Mouse (Mus musculus) bone marrow, adult 2 months (tissue): ENCODE data around the gene Rab8a. TPM values are rescaled to one million over a fixed set of nuclear protein-coding genes. Genes with fewer than 3 reads are reported as not detected.

Source experiments
- H3K27ac ChIP-seq: fragments of 200-500 bp; 2 replicates; pipeline ENCODE4 v1.5.1; 2012; ENCODE audit warnings: low read depth, mild to moderate bottlenecking, control low read depth, inconsistent platforms, low read length; ENCODE audit not compliant: control insufficient read depth, poor library complexity, insufficient read depth
- H3K4me1 ChIP-seq: fragments of 200-500 bp; 2 replicates; pipeline ENCODE4 v1.6.1; 2011; ENCODE audit warnings: low read length; ENCODE audit not compliant: control insufficient read depth, insufficient read depth
- H3K4me3 ChIP-seq: fragments of 200-500 bp; replicated peaks from 2 replicates; pipeline ENCODE3; 2011; ENCODE audit warnings: mild to moderate bottlenecking, low read depth, low read length, control low read depth; ENCODE audit not compliant: control insufficient read depth
- CTCF ChIP-seq: fragments of 200-500 bp; IDR thresholded peaks from 2 replicates; pipeline ENCODE4 v1.5.1; 2011; ENCODE audit warnings: low read length, control low read depth; ENCODE audit not compliant: control insufficient read depth, insufficient read depth
- POLR2A ChIP-seq: fragments of 200-500 bp; IDR thresholded peaks from 2 replicates; pipeline ENCODE4 v1.6.1; 2011; ENCODE audit warnings: low read depth, mild to moderate bottlenecking, control low read depth, low read length, borderline replicate concordance; ENCODE audit not compliant: control insufficient read depth
- WGBS: fragments of 180-500 bp; shearing (Covaris S2); methylation state at CpG from one replicate; pipeline ENCODE4 v1.1.7; 2018; 5-methylcytosine and 5-hydroxymethylcytosine counted together
- polyA plus RNA-seq: library from polyadenylated mRNA; stranded (reverse); fragments of >200 nt; gene quantifications from 2 replicates; pipeline ENCODE4 v1.2.4, GENCODE M21; 2011; ENCODE audit warnings: low replicate concordance; ENCODE audit not compliant: missing spikeins, insufficient read depth, insufficient read length

The Rab8a gene
- polyA plus RNA-seq, 1 experiment = 38.5 TPM

GRCm38 (mm10) chr8:72177346-72177925 is 16.4 kb downstream of the Rab8a start:
- WGBS = 64% methylated on average over 5 of the region's 5 CpGs
- TF ChIP-seq POLR2A (no peak), CTCF (peak; percentile 79)
- Histone ChIP-seq H3K4me3 (no peak overlapping the region), H3K4me1 (peaks cover 1% of the 10 kb centered on the region; the same call in 1 of the 2 replicates), H3K27ac (no peak overlapping the region)

- TF ChIP-seq POLR2A (no peak), CTCF (no peak)
- Histone ChIP-seq H3K27ac (peak overlapping the region; percentile 91), H3K4me3 (no peak overlapping the region), H3K4me1 (peaks cover 10% of the 10 kb centered on the region)
- 10% methylated on average over 2 of the region's 2 CpGs for WGBS
Measured at GRCm38 (mm10) chr8:72183554-72184202, 22.7 kb downstream of the Rab8a start.

- no peak overlapping the region for H3K27ac ChIP-seq
- H3K4me1 ChIP-seq = peaks cover 12% of the 10 kb centered on the region
- WGBS = 85% methylated on average over 2 of the region's 2 CpGs
- no peak overlapping the region for H3K4me3 ChIP-seq
- TF ChIP-seq CTCF (no peak), POLR2A (no peak)
Measured at GRCm38 (mm10) chr8:72187793-72188331, 26.9 kb downstream of the Rab8a start.

- H3K27ac ChIP-seq = peak within 1 kb of the TSS; percentile 92
- 15% methylated on average over 12 of the region's 12 CpGs for WGBS
- H3K4me3 ChIP-seq = peak within 1 kb of the TSS; percentile 90
Measured at GRCm38 (mm10) chr8:72189417-72190214, 28.6 kb downstream of the Rab8a start, which contains the start of gene Hsh2d. TSS of gene Hsh2d (plus strand) at chr8:72189638.

GRCm38 (mm10) chr8:72190215-72190539 is 29.2 kb downstream of the Rab8a start:
- 8% methylated on average over 2 of the region's 2 CpGs for WGBS
- H3K4me3 ChIP-seq = peak overlapping the region; percentile 90
- H3K4me1 ChIP-seq = peaks cover 5% of the 10 kb centered on the region
- TF ChIP-seq POLR2A (peak; percentile 25; the same call in 1 of the 2 replicates), CTCF (no peak; the same call in 1 of the 2 replicates)
- H3K27ac ChIP-seq = peak overlapping the region; percentile 92

More at GRCm38 (mm10) chr8:72189417-72190214, 28.6 kb downstream of the Rab8a start, which contains the start of gene Hsh2d:
- H3K4me1 ChIP-seq = peaks cover 5% of the 10 kb centered on the region
- TF ChIP-seq CTCF (peak; percentile 59), POLR2A (no peak)

GRCm38 (mm10) chr8:72192065-72192464 is 31.1 kb downstream of the Rab8a start:
- no peak overlapping the region for H3K4me3 ChIP-seq
- TF ChIP-seq CTCF = no peak
- no peak for TF ChIP-seq POLR2A
- H3K27ac ChIP-seq = no peak overlapping the region
- peaks cover 5% of the 10 kb centered on the region for H3K4me1 ChIP-seq

GRCm38 (mm10) chr8:72197997-72198396 is 37.0 kb downstream of the Rab8a start:
- no peak for TF ChIP-seq CTCF
- TF ChIP-seq POLR2A = no peak
- 81% methylated on average over 8 of the region's 8 CpGs for WGBS
- Histone ChIP-seq H3K4me3 (no peak overlapping the region), H3K4me1 (peaks cover 1% of the 10 kb centered on the region; the same call in 1 of the 2 replicates), H3K27ac (no peak overlapping the region)

GRCm38 (mm10) chr8:72208582-72208981 is 47.6 kb downstream of the Rab8a start:
- Histone ChIP-seq H3K4me3 (no peak overlapping the region), H3K27ac (no peak overlapping the region), H3K4me1 (peaks cover 5% of the 10 kb centered on the region)
- 35% methylated on average over 1 of the region's 1 CpGs for WGBS
- no peak for TF ChIP-seq CTCF
- no peak for TF ChIP-seq POLR2A
